ENCODE assay signal across 20 mouse cellular contexts in genomic region chr10:122515698-122516097, GRCm38 (mm10).
"Had no signal": no experiment of that assay in that cellular context is flagged by ENCODE, and none has a peak within 500 bp of the region (broad histone marks: within the 10 kb centered on the region; RNA-seq: fewer than 3 reads in every experiment).

No protein-coding gene starts in this region.

- H3K27ac ChIP-seq: limb, embryonic 15.5 days; lung, embryonic 15.5 days; macrophage; midbrain, embryonic 13.5 days; midbrain, embryonic 15.5 days; neural tube, embryonic 12.5 days had no signal

- H3K36me3 ChIP-seq: limb, embryonic 15.5 days; lung, embryonic 15.5 days; midbrain, embryonic 13.5 days; midbrain, embryonic 15.5 days; neural tube, embryonic 12.5 days had no signal

- H3K27me3 ChIP-seq: limb, embryonic 15.5 days; lung, embryonic 15.5 days; megakaryocyte, embryonic 14.5 days; midbrain, embryonic 13.5 days; midbrain, embryonic 15.5 days; neural tube, embryonic 12.5 days had no signal

- H3K9me3 ChIP-seq: limb, embryonic 15.5 days; midbrain, embryonic 15.5 days had no signal

- H3K9ac ChIP-seq: limb, embryonic 15.5 days; lung, embryonic 15.5 days; midbrain, embryonic 13.5 days; midbrain, embryonic 15.5 days; neural tube, embryonic 12.5 days had no signal

- ATAC-seq: lung, postnatal 0 days; midbrain, embryonic 13.5 days; midbrain, embryonic 15.5 days had no signal

- H3K4me3 ChIP-seq: limb, embryonic 15.5 days; lung, embryonic 15.5 days; megakaryocyte, embryonic 14.5 days; midbrain, embryonic 13.5 days; midbrain, embryonic 15.5 days; neural tube, embryonic 12.5 days had no signal

- H3K4me1 ChIP-seq: limb, embryonic 15.5 days; lung, embryonic 15.5 days; megakaryocyte, embryonic 14.5 days; midbrain, embryonic 13.5 days; midbrain, embryonic 15.5 days; neural tube, embryonic 12.5 days had no signal

- H3K4me2 ChIP-seq: limb, embryonic 15.5 days; lung, embryonic 15.5 days; midbrain, embryonic 11.5 days; midbrain, embryonic 13.5 days; midbrain, embryonic 15.5 days; neural tube, embryonic 12.5 days had no signal

- DNase-seq: lung, adult 2 months; lung, postnatal 14 days; lung, postnatal 36 days; retina, postnatal 1 day; right cerebral cortex, adult 18-20 months; right cerebral cortex, postnatal 25 days; right cerebral cortex, postnatal 4 days; spleen, adult 18-20 months; thymus, adult 18-20 months; thymus, postnatal 14 days; thymus, postnatal 36 days had no signal
